ENCODE assay signal across 15 mouse cellular contexts in genomic region chr13:54269628-54270027, GRCm38 (mm10).
A peak's percentile ranks its signal among the peaks of the same experiment; 100 is the strongest.
DNase-seq lines count a peak whose midpoint lies in the region; ATAC-seq and TF ChIP-seq lines count a peak whose summit lies in the region.
"Had no signal": no experiment of that assay in that cellular context is flagged by ENCODE, and none has a peak within 500 bp of the region (broad histone marks: within the 10 kb centered on the region; RNA-seq: fewer than 3 reads in every experiment).

No protein-coding gene starts in this region.

- no peak overlapping the region for H3K4me2 ChIP-seq in kidney, embryonic 15.5 days
- H3K4me2 ChIP-seq: limb, embryonic 13.5 days; lung, embryonic 14.5 days; neural tube, embryonic 15.5 days had no signal

- H3K4me1 ChIP-seq in kidney, embryonic 15.5 days, result no peaks in the 10 kb centered on the region
- H3K4me1 ChIP-seq: limb, embryonic 13.5 days; megakaryocyte, embryonic 14.5 days had no signal

- DNase-seq in layer of hippocampus, adult 2 months (ENCODE audit: low spot score in 2 of 2), result peak; percentile 53 to 63
- DNase-seq in layer of hippocampus, postnatal 14 days (ENCODE audit: low spot score in 2 of 2), result no peak
- DNase-seq in cerebellum, adult 9-10 months, result peak; percentile 81
- DNase-seq in frontal cortex, postnatal 36 days (ENCODE audit: low spot score in 2 of 2), result peak; percentile 75 to 81
- DNase-seq in right cerebral cortex, postnatal 36 days (ENCODE audit: low spot score in 2 of 2), result peak; percentile 68 to 84
- no peak for DNase-seq in urinary bladder, postnatal 36 days (ENCODE audit: low spot score in 2 of 2)
- DNase-seq: heart, adult 11 months; lung, embryonic 14.5 days; thymus, postnatal 36 days had no signal

- no peak for ATAC-seq in kidney, embryonic 15.5 days (replicated peaks; ENCODE audit: low FRiP score)
- ATAC-seq: hindbrain, postnatal 0 days had no signal

- H3K27me3 ChIP-seq in kidney, embryonic 15.5 days, result no peaks in the 10 kb centered on the region
- H3K27me3 ChIP-seq: neural tube, embryonic 15.5 days had no signal

- no peaks in the 10 kb centered on the region for H3K9me3 ChIP-seq in kidney, embryonic 15.5 days (replicated peaks)
- H3K9me3 ChIP-seq: embryonic facial prominence, embryonic 10.5 days; limb, embryonic 13.5 days; neural tube, embryonic 15.5 days had no signal

- no peak overlapping the region for H3K9ac ChIP-seq in kidney, embryonic 15.5 days
- H3K9ac ChIP-seq: limb, embryonic 13.5 days; lung, embryonic 14.5 days; neural tube, embryonic 15.5 days had no signal

- WGBS in kidney, embryonic 15.5 days, result 72% methylated on average over 8 of the region's 8 CpGs

- peak overlapping the region; percentile 96 for H3K27ac ChIP-seq in layer of hippocampus, adult 2 months
- H3K27ac ChIP-seq in kidney, embryonic 15.5 days, result no peak overlapping the region
- H3K27ac ChIP-seq: embryonic facial prominence, embryonic 10.5 days; hindbrain, postnatal 0 days; limb, embryonic 13.5 days; neural tube, embryonic 15.5 days had no signal

- no peaks in the 10 kb centered on the region for H3K36me3 ChIP-seq in kidney, embryonic 15.5 days
- H3K36me3 ChIP-seq: embryonic facial prominence, embryonic 10.5 days; limb, embryonic 13.5 days; neural tube, embryonic 15.5 days had no signal

- no peak for TF ChIP-seq CTCF in layer of hippocampus, adult 2 months (conservative IDR thresholded peaks at IDR 0.05)

- H3K4me3 ChIP-seq in layer of hippocampus, adult 2 months, result no peak overlapping the region
- H3K4me3 ChIP-seq in kidney, embryonic 15.5 days (replicated peaks), result no peak overlapping the region
- H3K4me3 ChIP-seq: embryonic facial prominence, embryonic 10.5 days; limb, embryonic 13.5 days; megakaryocyte, embryonic 14.5 days; neural tube, embryonic 15.5 days had no signal

Comparison
In these comparisons a context has a peak if more than half of its experiments do, and no peak if none do; other contexts are left out.
1. DNase-seq: peak in layer of hippocampus, adult 2 months (2 of 2), cerebellum, adult 9-10 months (single experiment), frontal cortex, postnatal 36 days (2 of 2) and right cerebral cortex, postnatal 36 days (2 of 2); none in layer of hippocampus, postnatal 14 days (0 of 2) and urinary bladder, postnatal 36 days (0 of 2).